9 mouse cellular contexts compared by ENCODE assay signal in genomic region chr2:167060360-167060759, GRCm38 (mm10). TPM values are rescaled to one million over a fixed set of nuclear protein-coding genes. Genes with fewer than 3 reads are reported as not detected.
DNase-seq lines count a peak whose midpoint lies in the region; ATAC-seq and TF ChIP-seq lines count a peak whose summit lies in the region.
"Had no signal": no experiment of that assay in that cellular context is flagged by ENCODE, and none has a peak within 500 bp of the region (broad histone marks: within the 10 kb centered on the region; RNA-seq: fewer than 3 reads in every experiment).

No protein-coding gene starts in this region.

- ATAC-seq in limb, embryonic 14.5 days (ENCODE audit: low FRiP score, low read depth): no peak
- ATAC-seq in stomach, postnatal 0 days (ENCODE audit: low FRiP score, low TSS enrichment): no peak

- no peak for TF ChIP-seq POLR2A in spleen, adult 2 months (IDR thresholded peaks at IDR 0.05; ENCODE audit: low read depth, low read length)
- TF ChIP-seq POLR2A in limb, embryonic 14.5 days (IDR thresholded peaks at IDR 0.05; ENCODE audit: borderline replicate concordance, extremely low read depth, insufficient read depth, insufficient read length): no peak

- H3K9me3 ChIP-seq in limb, embryonic 14.5 days (ENCODE audit: control insufficient read depth, low read length): no peaks in the 10 kb centered on the region
- H3K9me3 ChIP-seq in stomach, postnatal 0 days (ENCODE audit: control insufficient read depth, low read length): no peaks in the 10 kb centered on the region

- H3K9ac ChIP-seq in limb, embryonic 14.5 days (ENCODE audit: low read depth, low read length, severe bottlenecking): peak overlapping the region; percentile 26; the same call in 1 of the 2 replicates
- peak overlapping the region; percentile 13; the same call in 1 of the 2 replicates for H3K9ac ChIP-seq in stomach, postnatal 0 days (ENCODE audit: low read length)

- no peak for TF ChIP-seq EP300 in stomach, postnatal 0 days (optimal IDR thresholded peaks at IDR 0.05)

- H3K27me3 ChIP-seq in spleen, adult 2 months (ENCODE audit: control insufficient read depth, insufficient read depth, low read length): no peaks in the 10 kb centered on the region
- no peaks in the 10 kb centered on the region for H3K27me3 ChIP-seq in limb, embryonic 14.5 days (ENCODE audit: control insufficient read depth, insufficient read depth, low read length)
- no peaks in the 10 kb centered on the region for H3K27me3 ChIP-seq in stomach, postnatal 0 days (ENCODE audit: control insufficient read depth, insufficient read depth, low read length)

- peak; percentile 91 for DNase-seq in heart, adult 11 months
- DNase-seq in heart, postnatal 36 days: no peak
- DNase-seq in spleen, adult 2 months (ENCODE audit: low read depth in 1 of 2, low spot score in 2 of 2): no peak
- DNase-seq in spleen, postnatal 36 days (ENCODE audit: low spot score in 2 of 2): no peak
- no peak for DNase-seq in limb, embryonic 14.5 days (ENCODE audit: low spot score)
- no peak for DNase-seq in stomach, postnatal 0 days (ENCODE audit: low spot score)
- DNase-seq in left cerebral cortex, adult 8-10 months (ENCODE audit: low spot score in 2 of 2): no peak
- DNase-seq in Muller cell, postnatal 12 days (ENCODE audit: inconsistent ontology term): no peak
- DNase-seq: gastrocnemius, postnatal 10 days had no signal

- H3K4me2 ChIP-seq in limb, embryonic 14.5 days (replicated peaks; ENCODE audit: low read depth, low read length, severe bottlenecking): no peak overlapping the region
- H3K4me2 ChIP-seq in stomach, postnatal 0 days (replicated peaks; ENCODE audit: low read depth): peak overlapping the region; percentile 15; the same call in 1 of the 2 replicates

- peaks cover 15% of the 10 kb centered on the region for H3K4me1 ChIP-seq in spleen, adult 2 months (ENCODE audit: control insufficient read depth, insufficient read depth, insufficient read length)
- H3K4me1 ChIP-seq in limb, embryonic 14.5 days (ENCODE audit: control insufficient read depth, insufficient read depth, low read length): peaks cover 17% of the 10 kb centered on the region
- H3K4me1 ChIP-seq in stomach, postnatal 0 days (replicated peaks; ENCODE audit: control insufficient read depth, insufficient read depth): peaks cover 6% of the 10 kb centered on the region; the same call in 1 of the 2 replicates

- H3K4me3 ChIP-seq in spleen, adult 2 months (ENCODE audit: extremely low read depth, insufficient read depth, insufficient read length): no peak overlapping the region
- no peak overlapping the region for H3K4me3 ChIP-seq in limb, embryonic 14.5 days (replicated peaks; ENCODE audit: low read length)
- no peak overlapping the region for H3K4me3 ChIP-seq in stomach, postnatal 0 days (ENCODE audit: low read depth, low read length)

- intact Hi-C loops in heart, postnatal 36 days (cut with DNase I): loop anchor here (5.0 kb wide), 1 partner anchor 432 kb away; the partner anchor contains the start of genes Rnf114 and Spata2

- peak overlapping the region; percentile 31 for H3K27ac ChIP-seq in spleen, adult 2 months (ENCODE audit: insufficient read depth, low read length)
- no peak overlapping the region for H3K27ac ChIP-seq in limb, embryonic 14.5 days (replicated peaks; ENCODE audit: low read depth, low read length)
- H3K27ac ChIP-seq in stomach, postnatal 0 days (replicated peaks): peak overlapping the region; percentile 53

- TF ChIP-seq CTCF in spleen, adult 2 months (IDR thresholded peaks at IDR 0.05; ENCODE audit: extremely low read depth, insufficient read depth, insufficient read length, insufficient replicate concordance): no peak
- no peak for TF ChIP-seq CTCF in stomach, postnatal 0 days (IDR thresholded peaks at IDR 0.05; ENCODE audit: low read depth)

- 74% methylated on average over 3 of the region's 3 CpGs for WGBS in spleen, adult 2 months
- 66% methylated on average over 3 of the region's 3 CpGs for WGBS in limb, embryonic 14.5 days
- WGBS in stomach, postnatal 0 days: 58% methylated on average over 3 of the region's 3 CpGs

- H3K36me3 ChIP-seq in spleen, adult 2 months (ENCODE audit: control insufficient read depth, insufficient read depth, low read length): peaks cover 23% of the 10 kb centered on the region
- H3K36me3 ChIP-seq in limb, embryonic 14.5 days (ENCODE audit: control insufficient read depth, insufficient read depth, low read length): peaks cover 45% of the 10 kb centered on the region
- peaks cover 17% of the 10 kb centered on the region for H3K36me3 ChIP-seq in stomach, postnatal 0 days (ENCODE audit: control insufficient read depth, insufficient read depth, low read length)

RNA-seq across cellular contexts. Expression of gene Znfx1, which starts 2.5 kb away (rescaled TPM):
- 10 to 100 TPM; 36.2 to 44.8 TPM for total RNA-seq in heart, postnatal 36 days (2021)
- polyA plus RNA-seq in spleen, adult 2 months (2012; rRNA removed): 29.9 and 33.9 TPM in 2 replicates
- polyA plus RNA-seq in limb, embryonic 14.5 days (2012; rRNA removed): 10.6 and 11.9 TPM in 2 replicates
- polyA plus RNA-seq in limb, embryonic 14.5 days (2014; fragmentation: Nextera tagmentation; extraction: Ambion mirVana): 7.8 and 9.5 TPM in 2 replicates
- polyA plus RNA-seq in stomach, postnatal 0 days (2015; fragmentation: Nextera tagmentation; extraction: Ambion mirVana): 4.2 and 4.3 TPM in 2 replicates
- 10 to 100 TPM; 77.1 to 92.1 (median 80.7) TPM for total RNA-seq in left cerebral cortex, adult 8-10 months (2022)

RNA-seq across cellular contexts. Expression of gene Ddx27, which starts 45.4 kb away (rescaled TPM):
- 10 to 100 TPM; 10.8 to 11.3 TPM for total RNA-seq in heart, postnatal 36 days (2021)
- 27.4 and 32.9 TPM in 2 replicates for polyA plus RNA-seq in spleen, adult 2 months (2012; rRNA removed)
- 45.2 and 50.2 TPM in 2 replicates for polyA plus RNA-seq in limb, embryonic 14.5 days (2012; rRNA removed)
- 36.5 and 39.2 TPM in 2 replicates for polyA plus RNA-seq in limb, embryonic 14.5 days (2014; fragmentation: Nextera tagmentation; extraction: Ambion mirVana)
- 21.8 and 22.0 TPM in 2 replicates for polyA plus RNA-seq in stomach, postnatal 0 days (2015; fragmentation: Nextera tagmentation; extraction: Ambion mirVana)
- 10 to 100 TPM; 30.7 to 32.7 (median 31.1) TPM for total RNA-seq in left cerebral cortex, adult 8-10 months (2022)
